Mouse (Mus musculus): ENCODE measurements around the gene Fcho1. TPM values are rescaled to one million over a fixed set of nuclear protein-coding genes. Genes with fewer than 3 reads are reported as not detected.
A peak's percentile ranks its signal among the peaks of the same experiment; 100 is the strongest.
"Not testable (repeated sequence)": the region's sequence is repeated elsewhere in the genome, so short reads cannot be mapped to it uniquely, and the experiment has no call there.

The Fcho1 gene
- polyA plus RNA-seq, 1 experiment, result 20.1 TPM

DNA sequence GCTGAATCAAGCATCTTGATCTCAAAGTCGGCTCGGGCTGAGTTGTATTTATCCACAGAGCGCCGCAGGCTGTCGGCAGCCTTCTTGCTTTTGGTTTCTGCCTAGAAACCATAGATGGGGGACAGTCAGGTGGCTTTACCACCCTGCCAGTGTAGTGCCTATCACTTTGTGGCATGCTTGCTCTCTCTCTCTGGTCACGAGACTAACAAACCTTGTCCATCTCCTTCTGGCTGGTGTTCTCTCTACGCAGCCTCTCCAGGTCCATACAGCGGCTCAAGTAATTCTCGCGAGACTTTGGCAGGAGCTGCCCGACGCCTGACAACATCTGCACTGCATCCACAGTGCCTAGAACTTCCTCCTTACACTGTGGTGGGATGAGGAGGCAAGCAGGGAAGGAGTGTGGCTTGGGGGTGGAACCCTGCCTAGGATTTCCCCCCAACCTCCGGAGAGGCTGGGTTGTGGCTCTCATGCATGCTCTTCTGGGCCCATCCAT is 8.9 kb downstream of the Fcho1 start:
- H3K27me3 ChIP-seq (ENCODE audit: control insufficient read depth, insufficient read depth, low read length), result no peaks in the 10 kb centered on the region
- peaks cover 8% of the 10 kb centered on the region; the same call in 1 of the 2 replicates for H3K4me1 ChIP-seq (ENCODE audit: control insufficient read depth, insufficient read depth, insufficient read length, low read length)
- no peak overlapping the region for H3K27ac ChIP-seq (ENCODE audit: insufficient read depth, low read depth, low read length)
- no peak for TF ChIP-seq POLR2A (IDR thresholded peaks at IDR 0.05; ENCODE audit: low read depth, low read length)
- no peak for TF ChIP-seq CTCF (IDR thresholded peaks at IDR 0.05; ENCODE audit: extremely low read depth, insufficient read length, insufficient replicate concordance, low read depth, low read length)
- 81% methylated on average over 13 of the region's 13 CpGs for WGBS
- no peaks in the 10 kb centered on the region for H3K36me3 ChIP-seq (ENCODE audit: control insufficient read depth, insufficient read depth, low read length)
- no peak overlapping the region for H3K4me3 ChIP-seq (ENCODE audit: low read depth, low read length)

DNA sequence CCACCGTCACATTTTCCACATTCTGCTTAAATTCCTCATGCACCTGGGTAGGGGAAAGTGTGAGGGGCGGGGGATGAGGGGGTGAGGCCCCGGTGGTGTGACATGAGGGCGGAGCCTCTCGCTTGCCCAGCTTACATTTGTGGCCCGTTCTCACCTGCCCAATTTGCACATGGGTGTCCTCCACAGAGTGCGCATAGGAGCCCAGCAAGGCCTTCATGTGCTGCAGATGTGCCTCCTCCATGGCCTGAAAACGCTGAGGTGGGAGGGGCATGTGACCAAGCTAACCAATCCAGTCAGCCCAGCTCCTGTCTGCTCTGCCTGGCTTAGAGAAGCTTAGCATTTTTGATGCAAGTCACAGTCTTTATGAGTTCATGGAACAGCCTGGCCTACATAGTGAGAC is 10.0 kb downstream of the Fcho1 start:
- H3K36me3 ChIP-seq (ENCODE audit: control insufficient read depth, insufficient read depth, low read length), result no peaks in the 10 kb centered on the region
- 64% methylated on average over 8 of the region's 8 CpGs for WGBS
- no peaks in the 10 kb centered on the region for H3K27me3 ChIP-seq (ENCODE audit: control insufficient read depth, insufficient read depth, low read length)

DNA sequence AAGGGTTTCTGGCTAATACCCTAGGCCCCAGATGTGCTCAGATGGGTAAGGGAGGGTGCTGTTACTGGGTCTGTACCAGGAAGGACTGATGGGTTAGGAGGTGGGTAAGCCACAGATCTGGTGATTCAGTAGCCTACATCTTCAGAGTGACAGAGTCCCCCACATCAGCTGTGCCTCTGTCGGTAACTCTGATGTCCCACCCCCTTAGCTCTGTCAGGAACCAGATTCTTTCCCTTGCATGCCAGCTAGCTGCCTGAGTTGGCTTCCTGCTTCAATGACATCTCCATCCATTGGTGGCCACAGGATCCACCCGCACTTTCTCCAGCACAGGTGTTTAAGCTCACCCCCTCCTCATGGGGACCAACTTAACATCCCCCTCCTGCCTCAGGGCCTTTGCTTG is 13.9 kb downstream of the Fcho1 start:
- Histone ChIP-seq H3K27ac (ENCODE audit: insufficient read depth, low read depth, low read length) (no peak overlapping the region), H3K4me3 (ENCODE audit: low read depth, low read length) (no peak overlapping the region), H3K27me3 (ENCODE audit: control insufficient read depth, insufficient read depth, low read length) (no peaks in the 10 kb centered on the region), H3K4me1 (ENCODE audit: control insufficient read depth, insufficient read depth, insufficient read length, low read length) (peaks cover 3% of the 10 kb centered on the region; the same call in 1 of the 2 replicates), H3K36me3 (ENCODE audit: control insufficient read depth, insufficient read depth, low read length) (no peaks in the 10 kb centered on the region)
- TF ChIP-seq POLR2A (IDR thresholded peaks at IDR 0.05; ENCODE audit: low read depth, low read length) (no peak), CTCF (IDR thresholded peaks at IDR 0.05; ENCODE audit: extremely low read depth, insufficient read length, insufficient replicate concordance, low read depth, low read length) (no peak)
- WGBS, result 84% methylated on average over 2 of the region's 2 CpGs

More for the DNA sequence above, 10.0 kb downstream of the Fcho1 start:
- TF ChIP-seq CTCF (IDR thresholded peaks at IDR 0.05; ENCODE audit: extremely low read depth, insufficient read length, insufficient replicate concordance, low read depth, low read length), result no peak
- TF ChIP-seq POLR2A (IDR thresholded peaks at IDR 0.05; ENCODE audit: low read depth, low read length), result no peak
- peaks cover 8% of the 10 kb centered on the region; the same call in 1 of the 2 replicates for H3K4me1 ChIP-seq (ENCODE audit: control insufficient read depth, insufficient read depth, insufficient read length, low read length)
- no peak overlapping the region for H3K27ac ChIP-seq (ENCODE audit: insufficient read depth, low read depth, low read length)
- H3K4me3 ChIP-seq (ENCODE audit: low read depth, low read length), result no peak overlapping the region

DNA sequence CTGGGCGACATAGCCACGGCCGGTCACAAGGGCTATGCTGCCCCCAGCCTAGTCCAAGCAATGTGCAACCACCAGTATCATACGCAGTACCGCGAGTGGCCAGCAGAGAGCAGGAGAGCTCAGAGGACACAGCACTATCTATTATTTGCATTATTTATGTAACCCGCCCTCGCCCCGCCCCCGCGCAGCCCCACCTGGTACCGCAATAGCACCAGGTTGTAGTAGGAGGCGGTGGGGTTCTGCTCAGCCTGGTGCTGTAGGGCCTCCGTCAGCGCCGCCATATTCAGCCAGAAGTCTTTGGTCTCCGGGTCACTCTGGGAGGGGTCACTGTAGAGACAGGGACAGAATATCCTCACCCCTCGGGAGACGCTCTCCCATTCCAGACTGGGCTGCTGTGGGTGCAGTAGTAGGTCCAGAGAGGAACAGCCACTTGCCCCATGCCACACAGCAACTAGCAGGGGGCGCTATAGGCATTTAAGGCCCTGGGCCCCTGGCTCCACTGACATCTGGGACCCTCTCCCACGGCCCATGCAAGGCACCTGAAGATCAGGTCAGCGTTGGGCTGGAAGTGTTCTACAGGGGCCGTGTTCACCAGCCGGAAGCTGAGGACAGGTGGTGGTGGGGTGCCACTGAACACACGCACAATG is 15.6 kb downstream of the Fcho1 start:
- Histone ChIP-seq H3K36me3 (ENCODE audit: control insufficient read depth, insufficient read depth, low read length) (no peaks in the 10 kb centered on the region), H3K27me3 (ENCODE audit: control insufficient read depth, insufficient read depth, low read length) (no peaks in the 10 kb centered on the region), H3K4me3 (ENCODE audit: low read depth, low read length) (peak overlapping the region; percentile 34), H3K27ac (ENCODE audit: insufficient read depth, low read depth, low read length) (no peak overlapping the region), H3K4me1 (ENCODE audit: control insufficient read depth, insufficient read depth, insufficient read length, low read length) (peaks cover 3% of the 10 kb centered on the region; the same call in 1 of the 2 replicates)
- no peak for TF ChIP-seq POLR2A (IDR thresholded peaks at IDR 0.05; ENCODE audit: low read depth, low read length)
- TF ChIP-seq CTCF (IDR thresholded peaks at IDR 0.05; ENCODE audit: extremely low read depth, insufficient read length, insufficient replicate concordance, low read depth, low read length), result peak; percentile 75; the same call in 1 of the 2 replicates
- 26% methylated on average over 25 of the region's 25 CpGs for WGBS

- TF ChIP-seq CTCF (IDR thresholded peaks at IDR 0.05; ENCODE audit: extremely low read depth, insufficient read length, insufficient replicate concordance, low read depth, low read length), result no peak
- TF ChIP-seq POLR2A (IDR thresholded peaks at IDR 0.05; ENCODE audit: low read depth, low read length), result no peak
- Histone ChIP-seq H3K4me1 (ENCODE audit: control insufficient read depth, insufficient read depth, insufficient read length, low read length) (peaks cover 3% of the 10 kb centered on the region; the same call in 1 of the 2 replicates), H3K27me3 (ENCODE audit: control insufficient read depth, insufficient read depth, low read length) (no peaks in the 10 kb centered on the region), H3K36me3 (ENCODE audit: control insufficient read depth, insufficient read depth, low read length) (no peaks in the 10 kb centered on the region), H3K27ac (ENCODE audit: insufficient read depth, low read depth, low read length) (no peak overlapping the region), H3K4me3 (ENCODE audit: low read depth, low read length) (no peak overlapping the region)
- 56% methylated on average over 25 of the region's 25 CpGs for WGBS
Observed at GRCm38 (mm10) chr8:71709134-71709799, 16.2 kb downstream of the Fcho1 start.

- no peaks in the 10 kb centered on the region for H3K36me3 ChIP-seq (ENCODE audit: control insufficient read depth, insufficient read depth, low read length)
- WGBS, result 51% methylated on average over 8 of the region's 8 CpGs
- H3K4me3 ChIP-seq (ENCODE audit: low read depth, low read length), result no peak overlapping the region
- peaks cover 6% of the 10 kb centered on the region for H3K4me1 ChIP-seq (ENCODE audit: control insufficient read depth, insufficient read depth, insufficient read length, low read length)
- H3K27ac ChIP-seq (ENCODE audit: insufficient read depth, low read depth, low read length), result no peak overlapping the region
- H3K27me3 ChIP-seq (ENCODE audit: control insufficient read depth, insufficient read depth, low read length), result no peaks in the 10 kb centered on the region
- no peak for TF ChIP-seq POLR2A (IDR thresholded peaks at IDR 0.05; ENCODE audit: low read depth, low read length)
- TF ChIP-seq CTCF (IDR thresholded peaks at IDR 0.05; ENCODE audit: extremely low read depth, insufficient read length, insufficient replicate concordance, low read depth, low read length), result peak; percentile 71; the same call in 1 of the 2 replicates
Observed at GRCm38 (mm10) chr8:71707874-71708273, 17.6 kb downstream of the Fcho1 start.

DNA sequence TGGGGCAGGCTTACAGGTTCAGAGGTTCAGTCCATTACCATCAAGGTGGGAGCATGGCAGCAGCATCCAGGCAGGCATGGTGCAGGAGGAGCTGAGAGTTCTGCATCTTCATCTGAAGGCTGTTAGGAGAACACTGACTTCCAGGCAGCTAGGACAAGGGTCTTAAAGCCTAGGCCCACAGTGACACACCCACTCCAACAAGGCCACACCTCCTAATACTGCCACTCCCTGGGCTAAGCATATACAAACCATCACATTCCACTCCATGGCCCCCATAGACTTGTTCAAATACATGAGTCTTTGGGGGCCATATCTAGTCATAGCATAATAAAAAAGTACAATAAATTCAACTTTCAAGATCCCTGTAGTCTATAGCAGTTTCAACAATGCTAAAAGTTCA is 22.1 kb downstream of the Fcho1 start:
- peak overlapping the region; percentile 86 for H3K27ac ChIP-seq (ENCODE audit: insufficient read depth, low read depth, low read length)
- not testable (repeated sequence) for H3K4me3 ChIP-seq (ENCODE audit: low read depth, low read length); H3K27me3 ChIP-seq (ENCODE audit: control insufficient read depth, insufficient read depth, low read length); H3K36me3 ChIP-seq (ENCODE audit: control insufficient read depth, insufficient read depth, low read length)
- H3K4me1 ChIP-seq (ENCODE audit: control insufficient read depth, insufficient read depth, insufficient read length, low read length), result peaks cover 16% of the 10 kb centered on the region; the same call in 1 of the 2 replicates
